Mouse (Mus musculus) neural tube, embryonic 12.5 days (tissue): Measurements from ENCODE around the gene Atp12a. TPM values are rescaled to one million over a fixed set of nuclear protein-coding genes. Genes with fewer than 3 reads are reported as not detected.

Experiments used
- ATAC-seq: fragments of 200-750 bp; cut with Nextera tagmentation; 2 replicates; pipeline ENCODE4 v1.8.0; 2017; ENCODE audit warnings: low read depth, mild to moderate bottlenecking, moderate TSS enrichment, moderate library complexity; ENCODE audit not compliant: low FRiP score
- H3K27ac ChIP-seq: fragments of 300-500 bp; sonication (generic); 2 replicates; pipeline ENCODE4 v1.5.1; 2016
- H3K27me3 ChIP-seq: fragments of 300-500 bp; sonication (generic); replicated peaks from 2 replicates; pipeline ENCODE4 v1.6.1; 2016; ENCODE audit warnings: mild to moderate bottlenecking
- H3K36me3 ChIP-seq: fragments of 300-500 bp; sonication (generic); 2 replicates; pipeline ENCODE4 v1.6.1; 2016; ENCODE audit warnings: mild to moderate bottlenecking
- H3K4me1 ChIP-seq: fragments of 300-500 bp; sonication (generic); 2 replicates; pipeline ENCODE4 v1.6.1; 2016
- H3K4me2 ChIP-seq: fragments of 300-500 bp; sonication (generic); replicated peaks from 2 replicates; pipeline ENCODE4 v1.6.1; 2016; ENCODE audit warnings: mild to moderate bottlenecking
- H3K4me3 ChIP-seq: fragments of 300-500 bp; sonication (generic); 2 replicates; pipeline ENCODE4 v1.5.1; 2016
- H3K9ac ChIP-seq: fragments of 300-500 bp; sonication (generic); 2 replicates; pipeline ENCODE4 v1.6.1; 2016; ENCODE audit warnings: mild to moderate bottlenecking
- H3K9me3 ChIP-seq: fragments of 300-500 bp; sonication (generic); 2 replicates; pipeline ENCODE4 v1.6.1; 2016; ENCODE audit warnings: mild to moderate bottlenecking
- WGBS: fragments of 180-500 bp; shearing (Covaris S2); methylation state at CpG from one replicate; pipeline ENCODE4 v1.1.7; 2016; 5-methylcytosine and 5-hydroxymethylcytosine counted together
- polyA plus RNA-seq: library from polyadenylated mRNA; unstranded; fragments of >200 nt; fragmentation: Nextera tagmentation; extraction: Ambion mirVana; gene quantifications from 2 replicates; pipeline ENCODE4 v1.2.1, GENCODE M21; 2016

Atp12a gene
- polyA plus RNA-seq, 1 experiment from 2014 or later, result not detected

DNA sequence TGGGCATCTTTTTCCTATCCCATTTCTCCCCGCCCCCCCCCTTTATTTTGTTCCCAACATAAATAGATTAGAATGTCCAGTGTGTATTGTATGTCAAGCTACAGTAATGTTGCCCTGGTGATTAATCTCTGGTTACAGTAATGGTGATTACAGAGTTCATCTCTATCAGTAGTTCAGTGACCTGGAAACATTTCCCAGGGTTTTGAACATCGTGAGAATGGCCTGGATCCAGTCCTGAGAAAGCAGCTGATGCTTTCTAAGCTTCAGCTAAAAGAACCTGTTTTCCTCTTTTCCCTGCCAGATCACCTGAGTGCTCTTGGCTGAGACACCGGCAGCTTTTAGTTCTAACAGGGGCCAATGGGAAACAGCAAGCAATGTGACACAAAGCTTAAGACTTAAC is 25.4 kb downstream of the Atp12a start:
- Histone ChIP-seq H3K9ac (no peak overlapping the region), H3K27ac (no peak overlapping the region), H3K4me3 (no peak overlapping the region), H3K36me3 (no peaks in the 10 kb centered on the region), H3K9me3 (no peaks in the 10 kb centered on the region), H3K4me1 (peaks cover 8% of the 10 kb centered on the region; the same call in 1 of the 2 replicates), H3K4me2 (no peak overlapping the region), H3K27me3 (no peaks in the 10 kb centered on the region)
- no peak for ATAC-seq
- WGBS, result 72% methylated on average over 3 of the region's 3 CpGs

DNA sequence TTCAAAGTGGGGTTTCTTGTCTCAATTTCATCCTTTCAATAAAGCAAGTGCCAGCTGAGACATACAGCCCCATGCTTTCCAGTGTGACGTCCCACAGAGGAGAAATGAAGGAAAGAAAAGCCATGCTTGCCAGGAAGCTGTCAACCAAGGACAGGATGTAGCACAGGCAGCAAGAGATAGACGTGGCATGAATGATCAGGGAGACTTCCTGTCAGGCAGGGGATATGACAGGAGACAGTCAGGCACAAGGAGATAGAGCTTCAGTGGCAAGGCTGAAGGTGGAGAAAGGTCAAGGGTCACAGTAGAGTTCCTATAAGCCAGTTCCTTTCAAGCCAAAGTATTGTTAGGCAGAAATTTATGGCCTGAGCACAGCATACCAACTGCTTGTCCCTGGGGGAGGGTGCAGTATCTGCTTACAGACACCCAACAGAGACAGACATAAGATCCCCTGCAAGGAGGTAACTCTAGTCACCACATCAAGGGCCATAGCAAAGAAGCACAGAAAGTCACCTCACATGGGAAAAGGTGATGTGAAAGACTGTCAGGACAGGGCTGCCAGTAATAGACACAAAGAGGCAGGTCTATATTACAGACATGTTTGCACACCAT is 28.9 kb downstream of the Atp12a start:
- ATAC-seq, result no peak
- no peak overlapping the region for H3K4me2 ChIP-seq
- H3K27ac ChIP-seq, result no peak overlapping the region
- no peaks in the 10 kb centered on the region for H3K27me3 ChIP-seq
- no peak overlapping the region for H3K9ac ChIP-seq
- 12% methylated on average over 2 of the region's 2 CpGs for WGBS
- no peaks in the 10 kb centered on the region for H3K36me3 ChIP-seq
- peaks cover 8% of the 10 kb centered on the region; the same call in 1 of the 2 replicates for H3K4me1 ChIP-seq
- no peaks in the 10 kb centered on the region for H3K9me3 ChIP-seq
- no peak overlapping the region for H3K4me3 ChIP-seq

DNA sequence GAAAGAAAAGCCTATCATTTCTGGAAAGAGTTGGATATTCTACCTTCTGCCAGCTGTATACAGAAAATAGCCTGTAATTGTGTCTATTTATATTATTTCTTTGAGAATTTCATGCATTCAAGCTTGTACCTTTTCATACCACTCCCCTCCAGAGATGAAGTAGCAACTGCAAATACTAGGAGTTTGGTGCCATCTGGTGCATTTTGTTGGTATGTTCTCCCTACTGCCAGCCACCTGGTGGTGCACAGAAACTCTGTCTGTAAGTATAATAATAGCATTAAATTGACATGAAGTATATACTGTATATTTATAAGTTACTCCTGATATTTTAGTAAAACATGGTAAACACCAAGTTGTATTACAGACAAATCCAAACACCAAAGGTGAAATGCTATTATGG is 33.1 kb downstream of the Atp12a start:
- H3K9ac ChIP-seq, result no peak overlapping the region
- no peak overlapping the region for H3K27ac ChIP-seq
- no peaks in the 10 kb centered on the region for H3K36me3 ChIP-seq
- H3K4me3 ChIP-seq, result no peak overlapping the region
- H3K4me1 ChIP-seq, result 0 out of 2 replicates have a peak, but pooled peaks cover 5% of the 10 kb centered on the region
- H3K27me3 ChIP-seq, result no peaks in the 10 kb centered on the region
- no peak for ATAC-seq
- no peaks in the 10 kb centered on the region for H3K9me3 ChIP-seq
- H3K4me2 ChIP-seq, result no peak overlapping the region

DNA sequence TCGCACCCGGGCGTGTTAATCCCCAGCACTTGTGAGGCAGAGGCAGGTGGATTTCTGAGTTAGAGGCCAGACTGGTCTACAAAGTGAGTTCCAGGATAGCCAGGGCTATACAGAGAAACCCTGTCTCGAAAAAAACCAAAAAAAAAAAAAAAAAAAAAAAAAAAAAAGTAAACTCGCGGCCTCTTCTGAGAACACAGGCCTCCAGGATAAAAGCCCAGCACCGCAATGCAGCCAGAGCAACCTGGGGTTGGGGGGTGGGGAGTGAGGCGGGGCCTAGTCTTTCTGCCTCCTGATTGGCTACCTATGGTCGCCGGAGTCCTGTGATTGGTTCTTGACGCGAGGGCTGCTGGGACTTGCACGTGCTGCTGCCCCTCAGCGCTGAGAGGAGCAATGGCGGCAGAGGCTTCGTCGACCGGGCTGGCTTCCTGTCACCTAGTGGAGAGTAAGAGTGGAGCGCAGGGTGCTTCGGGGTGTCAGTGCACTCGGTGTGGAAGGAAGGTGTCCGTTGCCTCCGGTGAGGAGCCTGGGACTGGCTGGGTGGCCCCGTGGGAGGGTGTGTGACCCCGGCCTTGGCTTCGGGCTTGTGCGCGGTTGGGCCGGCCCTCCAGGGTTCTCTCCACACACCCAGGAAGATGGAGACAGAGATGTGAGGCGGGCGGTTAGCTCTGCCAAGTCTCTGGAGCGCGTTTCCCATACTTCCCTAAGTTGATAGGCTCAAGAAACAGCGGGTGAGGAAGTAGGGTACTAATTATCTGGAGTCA is 37.6 kb downstream of the Atp12a start, which contains the start of gene Rnf17:
Gene Rnf17, plus strand, starts transcription at position 271 of the 761 bp plus-strand sequence.
- no peak for ATAC-seq
- Histone ChIP-seq H3K9ac (no peak within 1 kb of the TSS), H3K4me2 (0 out of 2 replicates have a peak within 1 kb of the TSS, but pooled peaks have one; percentile 24), H3K27ac (no peak within 1 kb of the TSS), H3K27me3 (no peaks in the 10 kb centered on the region), H3K36me3 (no peaks in the 10 kb centered on the region), H3K9me3 (no peaks in the 10 kb centered on the region), H3K4me3 (no peak within 1 kb of the TSS), H3K4me1 (no peaks in the 10 kb centered on the region)
- WGBS, result 74% methylated on average over 34 of the region's 34 CpGs

DNA sequence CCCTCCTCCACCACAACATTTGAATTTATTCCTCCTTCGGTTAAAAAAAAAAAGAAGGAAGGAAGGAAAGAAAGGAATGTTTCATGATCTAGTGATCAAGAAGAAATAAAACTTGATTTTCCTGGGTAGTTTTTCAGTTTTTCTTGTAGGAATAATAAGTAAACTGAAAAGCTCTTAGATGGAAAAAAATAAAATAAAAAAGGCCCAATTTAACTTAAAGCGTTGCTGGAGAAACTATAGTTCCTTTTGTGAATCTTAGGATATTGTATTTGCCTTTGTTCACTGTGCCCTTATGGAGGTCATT is 38.2 kb downstream of the Atp12a start:
- no peaks in the 10 kb centered on the region for H3K9me3 ChIP-seq
- no peaks in the 10 kb centered on the region for H3K4me1 ChIP-seq
- H3K27me3 ChIP-seq, result no peaks in the 10 kb centered on the region
- WGBS, result 96% methylated on average over 2 of the region's 2 CpGs
- no peak for ATAC-seq
- no peaks in the 10 kb centered on the region for H3K36me3 ChIP-seq
- no peak overlapping the region for H3K27ac ChIP-seq
- H3K9ac ChIP-seq, result no peak overlapping the region
- no peak overlapping the region for H3K4me2 ChIP-seq
- H3K4me3 ChIP-seq, result no peak overlapping the region

Other genes with a start within 250 kb of the Atp12a start
- not detected in 2 replicates for gene Gzme, start 244.4 kb upstream of the Atp12a start, polyA plus RNA-seq
- not detected in 2 replicates for gene Gzmd, start 232.5 kb upstream of the Atp12a start, polyA plus RNA-seq
- not detected in 2 replicates for gene Gzmg, start 205.5 kb upstream of the Atp12a start, polyA plus RNA-seq
- gene Gzmn, start 190.5 kb upstream of the Atp12a start, polyA plus RNA-seq, result not detected in 2 replicates
- not detected in 2 replicates for gene Gzmf, start 153.7 kb upstream of the Atp12a start, polyA plus RNA-seq
- gene Gzmc, start 130.4 kb upstream of the Atp12a start, polyA plus RNA-seq, result not detected in 2 replicates
- not detected in 2 replicates for gene Gzmb, start 102.8 kb upstream of the Atp12a start, polyA plus RNA-seq
- 1.4 and 1.5 TPM in 2 replicates for gene Rnf17, start 37.5 kb downstream of the Atp12a start, polyA plus RNA-seq
- gene Cenpj, start 210.4 kb downstream of the Atp12a start, polyA plus RNA-seq, result 12.6 and 16.7 TPM in 2 replicates
- gene Parp4, start 210.6 kb downstream of the Atp12a start, polyA plus RNA-seq, result 1.3 and 1.8 TPM in 2 replicates